Mouse (Mus musculus): ENCODE measurements around the gene Pgd. TPM values are rescaled to one million over a fixed set of nuclear protein-coding genes. Genes with fewer than 3 reads are reported as not detected.
A peak's percentile ranks its signal among the peaks of the same experiment; 100 is the strongest.
"Not testable (repeated sequence)": the region's sequence is repeated elsewhere in the genome, so short reads cannot be mapped to it uniquely, and the experiment has no call there.

The Pgd gene
- polyA plus RNA-seq (2012; rRNA removed): 94.0 and 107 TPM in 2 replicates

DNA sequence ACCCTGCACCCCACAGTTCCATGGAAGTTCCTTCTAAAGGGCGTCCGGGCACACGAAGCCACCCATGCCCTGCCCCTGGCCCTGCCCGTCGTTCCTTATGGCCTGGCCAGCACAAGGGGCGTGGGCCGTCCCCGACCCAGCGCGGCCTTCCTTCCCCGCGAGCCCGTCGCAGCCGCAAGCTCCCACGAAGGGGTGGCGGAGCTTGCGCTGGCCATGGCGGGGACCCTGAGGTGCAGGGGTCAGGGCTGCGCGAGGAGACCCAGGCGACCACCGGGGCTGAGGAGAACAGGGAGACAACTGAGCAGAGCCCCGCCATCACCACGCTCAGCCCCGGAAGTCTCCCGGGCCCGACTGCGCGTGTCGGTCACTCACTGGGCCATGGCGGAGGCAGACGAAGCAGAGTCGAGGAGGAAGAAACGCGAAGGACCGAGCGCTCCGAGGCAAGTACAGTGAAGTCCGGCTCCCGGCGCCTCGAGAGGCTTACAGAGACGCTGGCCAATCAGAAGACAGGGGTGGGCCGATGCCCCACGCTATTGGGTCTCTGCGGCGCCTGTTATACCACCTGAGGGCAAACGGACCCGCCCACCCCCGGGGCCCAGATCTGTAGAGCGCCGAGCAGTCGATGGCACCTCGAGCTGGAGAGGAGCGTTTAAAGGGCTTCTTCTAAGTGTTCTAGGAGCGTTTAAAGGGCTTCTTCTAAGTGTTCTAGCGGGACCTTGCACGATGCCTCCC lies at the start of gene Pgd:
Gene Pgd (minus strand): TSS at position 557 of the 732 bp plus-strand sequence.
- DNase-seq (ENCODE audit: low read depth): peak; percentile 99
- peak; percentile 35; the same call in 1 of the 2 replicates for TF ChIP-seq POLR2A (IDR thresholded peaks at IDR 0.05; ENCODE audit: borderline replicate concordance, extremely low read depth, insufficient read depth, insufficient read length, poor library complexity, severe bottlenecking)
- no peak for TF ChIP-seq CTCF (IDR thresholded peaks at IDR 0.05; ENCODE audit: borderline replicate concordance, extremely low read depth, insufficient read depth, insufficient read length)

GRCm38 (mm10) chr4:149215982-149216381 lies 49.4 kb upstream of the Pgd start:
- no peak for DNase-seq (ENCODE audit: low read depth)
- TF ChIP-seq CTCF (IDR thresholded peaks at IDR 0.05; ENCODE audit: borderline replicate concordance, extremely low read depth, insufficient read depth, insufficient read length) (no peak), POLR2A (IDR thresholded peaks at IDR 0.05; ENCODE audit: borderline replicate concordance, extremely low read depth, insufficient read depth, insufficient read length, poor library complexity, severe bottlenecking) (no peak)

DNA sequence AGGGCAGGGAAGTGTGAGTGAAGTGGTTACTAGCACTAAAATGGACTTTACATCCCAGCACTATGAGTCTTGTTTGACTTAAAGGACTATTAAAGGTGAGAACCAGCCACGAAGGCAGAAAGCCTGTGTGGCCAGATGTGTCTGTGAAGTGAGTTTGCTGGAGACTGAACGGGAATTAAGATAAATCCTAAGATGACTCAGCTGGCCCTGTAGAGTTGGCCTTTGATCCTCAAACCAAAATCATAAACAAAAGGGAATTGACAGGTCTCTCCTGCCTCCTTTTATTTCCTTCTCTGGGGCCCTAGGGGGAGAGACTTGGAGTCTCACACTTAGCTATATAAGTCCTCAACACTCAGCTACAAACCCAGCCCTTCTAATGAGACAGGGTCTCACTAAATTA lies 48.8 kb upstream of the Pgd start:
- DNase-seq (ENCODE audit: low read depth): no peak
- no peak for TF ChIP-seq POLR2A (IDR thresholded peaks at IDR 0.05; ENCODE audit: borderline replicate concordance, extremely low read depth, insufficient read depth, insufficient read length, poor library complexity, severe bottlenecking)
- TF ChIP-seq CTCF (IDR thresholded peaks at IDR 0.05; ENCODE audit: borderline replicate concordance, extremely low read depth, insufficient read depth, insufficient read length): no peak

DNA sequence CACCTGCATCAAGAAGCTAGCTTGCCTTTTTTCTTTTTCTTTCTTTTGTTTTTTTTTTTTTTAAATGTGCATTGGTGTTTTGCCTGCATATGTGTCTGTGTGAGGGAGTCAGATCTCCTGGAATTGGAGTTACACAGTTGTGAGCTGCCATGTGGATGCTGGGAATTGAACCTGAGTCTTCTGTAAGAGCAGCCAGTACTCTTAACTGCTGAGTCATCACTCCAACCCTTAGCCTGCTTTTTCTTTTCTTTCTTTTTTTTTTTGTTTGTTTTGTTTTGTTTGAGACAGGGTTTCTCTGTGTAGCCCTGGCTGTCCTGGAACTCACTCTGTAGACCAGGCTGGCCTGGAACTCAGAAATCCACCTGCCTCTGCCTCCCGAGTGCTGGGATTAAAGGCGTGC lies 47.9 kb upstream of the Pgd start:
- not testable (repeated sequence) for DNase-seq (ENCODE audit: low read depth)

- DNase-seq (ENCODE audit: low read depth): no peak
- no peak for TF ChIP-seq CTCF (IDR thresholded peaks at IDR 0.05; ENCODE audit: borderline replicate concordance, extremely low read depth, insufficient read depth, insufficient read length)
- no peak for TF ChIP-seq POLR2A (IDR thresholded peaks at IDR 0.05; ENCODE audit: borderline replicate concordance, extremely low read depth, insufficient read depth, insufficient read length, poor library complexity, severe bottlenecking)
These were observed 46.9 kb upstream of the Pgd start for GRCm38 (mm10) chr4:149213466-149213865.

GRCm38 (mm10) chr4:149211441-149211840 lies 44.9 kb upstream of the Pgd start:
- DNase-seq (ENCODE audit: low read depth): not testable (repeated sequence)

DNA sequence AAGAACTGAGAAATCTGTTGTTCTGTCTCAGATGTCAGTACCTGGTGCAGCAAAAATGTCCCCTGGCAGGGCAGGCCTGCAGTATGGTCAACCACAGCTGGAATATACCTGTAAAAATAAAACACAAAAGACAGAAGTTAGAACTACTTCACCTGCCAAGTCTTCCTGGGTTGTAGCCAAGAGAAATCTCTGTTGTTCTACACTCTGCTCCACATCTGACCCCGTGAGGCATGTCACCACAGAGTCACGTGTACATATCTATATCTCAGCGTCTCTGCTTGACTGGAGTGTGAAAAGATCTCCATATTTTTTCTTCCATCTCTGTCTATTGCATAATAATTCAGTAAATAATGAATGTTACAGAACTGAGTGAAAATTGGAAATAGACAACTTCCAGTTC lies 35.9 kb upstream of the Pgd start:
- TF ChIP-seq POLR2A (IDR thresholded peaks at IDR 0.05; ENCODE audit: borderline replicate concordance, extremely low read depth, insufficient read depth, insufficient read length, poor library complexity, severe bottlenecking) (no peak), CTCF (IDR thresholded peaks at IDR 0.05; ENCODE audit: borderline replicate concordance, extremely low read depth, insufficient read depth, insufficient read length) (no peak)
- no peak for DNase-seq (ENCODE audit: low read depth)

- DNase-seq (ENCODE audit: low read depth): no peak
- TF ChIP-seq POLR2A (IDR thresholded peaks at IDR 0.05; ENCODE audit: borderline replicate concordance, extremely low read depth, insufficient read depth, insufficient read length, poor library complexity, severe bottlenecking) (no peak), CTCF (IDR thresholded peaks at IDR 0.05; ENCODE audit: borderline replicate concordance, extremely low read depth, insufficient read depth, insufficient read length) (no peak)
These were observed 34.5 kb upstream of the Pgd start for GRCm38 (mm10) chr4:149201110-149201509.

DNA sequence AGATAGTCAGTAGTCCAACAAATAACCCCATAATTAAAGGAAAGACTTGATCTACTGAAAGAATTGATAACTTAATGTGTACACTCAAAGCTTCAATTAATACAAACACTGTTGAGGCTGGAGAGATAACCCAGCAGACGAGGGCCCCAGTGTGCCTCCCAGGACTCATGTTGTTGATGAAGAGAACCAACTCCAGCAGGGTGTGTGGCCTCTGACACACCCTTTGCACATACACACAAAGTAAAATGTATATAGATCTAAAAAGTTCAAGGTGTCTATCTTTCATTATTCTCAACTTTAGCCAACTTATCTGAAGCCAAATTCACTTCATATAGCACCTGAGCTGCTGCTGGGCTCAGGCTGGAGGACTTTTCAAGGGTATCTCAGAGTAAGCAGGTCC lies 30.6 kb upstream of the Pgd start:
- TF ChIP-seq POLR2A (IDR thresholded peaks at IDR 0.05; ENCODE audit: borderline replicate concordance, extremely low read depth, insufficient read depth, insufficient read length, poor library complexity, severe bottlenecking) (no peak), CTCF (IDR thresholded peaks at IDR 0.05; ENCODE audit: borderline replicate concordance, extremely low read depth, insufficient read depth, insufficient read length) (no peak)
- no peak for DNase-seq (ENCODE audit: low read depth)

GRCm38 (mm10) chr4:149191103-149191502 lies 24.5 kb upstream of the Pgd start:
- no peak for TF ChIP-seq CTCF (IDR thresholded peaks at IDR 0.05; ENCODE audit: borderline replicate concordance, extremely low read depth, insufficient read depth, insufficient read length)
- no peak for TF ChIP-seq POLR2A (IDR thresholded peaks at IDR 0.05; ENCODE audit: borderline replicate concordance, extremely low read depth, insufficient read depth, insufficient read length, poor library complexity, severe bottlenecking)
- DNase-seq (ENCODE audit: low read depth): no peak

GRCm38 (mm10) chr4:149188563-149188962 lies 22.0 kb upstream of the Pgd start:
- TF ChIP-seq POLR2A (IDR thresholded peaks at IDR 0.05; ENCODE audit: borderline replicate concordance, extremely low read depth, insufficient read depth, insufficient read length, poor library complexity, severe bottlenecking): no peak
- no peak for TF ChIP-seq CTCF (IDR thresholded peaks at IDR 0.05; ENCODE audit: borderline replicate concordance, extremely low read depth, insufficient read depth, insufficient read length)
- no peak for DNase-seq (ENCODE audit: low read depth)

GRCm38 (mm10) chr4:149182755-149183154 lies 16.2 kb upstream of the Pgd start:
- DNase-seq (ENCODE audit: low read depth): peak; percentile 47
- no peak for TF ChIP-seq POLR2A (IDR thresholded peaks at IDR 0.05; ENCODE audit: borderline replicate concordance, extremely low read depth, insufficient read depth, insufficient read length, poor library complexity, severe bottlenecking)
- TF ChIP-seq CTCF (IDR thresholded peaks at IDR 0.05; ENCODE audit: borderline replicate concordance, extremely low read depth, insufficient read depth, insufficient read length): peak; percentile 42; the same call in 1 of the 2 replicates

Measured in brain, embryonic 14.5 days (tissue).